Mouse (Mus musculus): Measurements from ENCODE around the gene Faf2. TPM values are rescaled to one million over a fixed set of nuclear protein-coding genes. Genes with fewer than 3 reads are reported as not detected.
A peak's percentile ranks its signal among the peaks of the same experiment; 100 is the strongest.

Faf2 gene
- polyA plus RNA-seq, 1 experiment = 27.9 TPM

DNA sequence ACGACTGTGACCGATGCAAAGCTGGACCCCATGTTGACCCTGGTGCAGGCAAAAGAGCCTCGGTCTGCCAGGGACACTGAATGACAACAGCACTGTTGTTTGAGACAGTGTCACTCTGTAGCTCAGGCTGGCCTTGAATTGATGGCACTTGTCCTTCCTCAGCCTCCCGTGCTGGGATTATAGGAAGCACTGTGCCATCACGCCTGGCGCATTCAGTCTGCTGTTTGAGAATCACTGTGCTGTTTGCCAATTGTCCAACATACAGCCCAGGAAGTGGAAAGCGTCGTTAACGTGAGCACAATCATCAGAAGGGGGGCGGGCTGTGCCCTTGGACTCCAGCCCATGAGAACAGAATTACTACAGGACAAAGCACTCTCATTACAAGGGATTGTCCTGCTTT, 39.5 kb upstream of the Faf2 start:
- no peak for TF ChIP-seq CTCF (conservative IDR thresholded peaks at IDR 0.05; ENCODE audit: insufficient read depth, insufficient read length, low read depth, low read length)
- no peak for TF ChIP-seq POLR2A (IDR thresholded peaks at IDR 0.05; ENCODE audit: low read depth, low read length)
- WGBS = 62% methylated on average over 10 of the region's 10 CpGs
- Histone ChIP-seq H3K27ac (ENCODE audit: insufficient read depth, low read depth, low read length) (no peak overlapping the region), H3K4me1 (ENCODE audit: control insufficient read depth, insufficient read depth, low read length) (peaks cover 7% of the 10 kb centered on the region; the same call in 1 of the 2 replicates), H3K27me3 (replicated peaks; ENCODE audit: control insufficient read depth, insufficient read depth, low read length) (no peaks in the 10 kb centered on the region), H3K36me3 (ENCODE audit: control insufficient read depth, insufficient read depth, low read length) (no peaks in the 10 kb centered on the region), H3K4me3 (ENCODE audit: insufficient read depth, low read depth, low read length) (no peak overlapping the region)
- DNase-seq = no peak

DNA sequence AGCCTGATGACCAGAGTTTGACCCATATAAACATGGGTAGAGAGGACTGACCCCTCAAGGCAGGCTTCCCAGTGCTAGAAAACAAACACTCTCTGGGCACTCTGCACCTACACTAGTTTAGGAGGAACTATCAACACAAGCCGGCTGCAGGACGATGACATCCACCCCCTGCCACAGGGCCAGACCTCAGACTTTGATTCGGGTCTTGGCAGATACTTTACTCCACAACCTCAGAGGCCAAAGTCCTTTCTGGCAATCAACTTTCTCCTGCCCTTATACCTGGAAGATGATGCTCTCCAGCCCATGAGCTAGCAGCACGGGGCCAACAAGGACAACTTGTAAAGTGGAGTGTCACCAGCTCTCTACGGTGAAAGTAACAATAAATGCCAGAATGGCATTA, 38.7 kb upstream of the Faf2 start:
- no peak overlapping the region; the same call in 1 of the 2 replicates for H3K27ac ChIP-seq (ENCODE audit: insufficient read depth, low read depth, low read length)
- no peaks in the 10 kb centered on the region for H3K36me3 ChIP-seq (ENCODE audit: control insufficient read depth, insufficient read depth, low read length)
- TF ChIP-seq CTCF (conservative IDR thresholded peaks at IDR 0.05; ENCODE audit: insufficient read depth, insufficient read length, low read depth, low read length) (no peak), POLR2A (IDR thresholded peaks at IDR 0.05; ENCODE audit: low read depth, low read length) (no peak)

DNA sequence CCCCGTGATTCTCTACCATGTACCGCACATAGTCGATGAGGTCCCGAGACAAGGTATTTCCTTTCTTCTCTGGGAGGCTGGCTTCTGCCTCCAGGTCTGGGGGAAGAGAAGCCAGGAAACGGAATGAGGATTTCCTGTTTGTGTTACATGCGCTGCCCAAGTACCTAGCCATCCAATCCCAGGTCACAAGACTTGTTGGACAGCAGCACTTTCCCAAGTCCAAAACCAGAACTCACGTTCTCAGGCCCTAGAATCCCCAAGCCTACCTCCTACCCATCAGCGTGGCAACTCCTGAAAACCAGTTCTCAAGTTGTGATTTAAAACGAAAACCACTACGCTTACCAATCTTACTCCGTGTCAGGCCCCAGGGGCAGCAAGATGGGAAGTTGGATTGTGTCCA, 35.8 kb upstream of the Faf2 start:
- Histone ChIP-seq H3K27ac (ENCODE audit: insufficient read depth, low read depth, low read length) (no peak overlapping the region), H3K36me3 (ENCODE audit: control insufficient read depth, insufficient read depth, low read length) (no peaks in the 10 kb centered on the region), H3K4me3 (ENCODE audit: insufficient read depth, low read depth, low read length) (no peak overlapping the region), H3K27me3 (replicated peaks; ENCODE audit: control insufficient read depth, insufficient read depth, low read length) (no peaks in the 10 kb centered on the region), H3K4me1 (ENCODE audit: control insufficient read depth, insufficient read depth, low read length) (peaks cover 7% of the 10 kb centered on the region; the same call in 1 of the 2 replicates)
- 72% methylated on average over 11 of the region's 11 CpGs for WGBS
- no peak for TF ChIP-seq POLR2A (IDR thresholded peaks at IDR 0.05; ENCODE audit: low read depth, low read length)
- no peak for TF ChIP-seq CTCF (conservative IDR thresholded peaks at IDR 0.05; ENCODE audit: insufficient read depth, insufficient read length, low read depth, low read length)
- DNase-seq = no peak

More for the DNA sequence above, 38.7 kb upstream of the Faf2 start:
- Histone ChIP-seq H3K4me3 (ENCODE audit: insufficient read depth, low read depth, low read length) (no peak overlapping the region), H3K27me3 (replicated peaks; ENCODE audit: control insufficient read depth, insufficient read depth, low read length) (no peaks in the 10 kb centered on the region), H3K4me1 (ENCODE audit: control insufficient read depth, insufficient read depth, low read length) (peaks cover 7% of the 10 kb centered on the region; the same call in 1 of the 2 replicates)
- WGBS = 58% methylated on average over 5 of the region's 5 CpGs
- DNase-seq = peak; percentile 81

DNA sequence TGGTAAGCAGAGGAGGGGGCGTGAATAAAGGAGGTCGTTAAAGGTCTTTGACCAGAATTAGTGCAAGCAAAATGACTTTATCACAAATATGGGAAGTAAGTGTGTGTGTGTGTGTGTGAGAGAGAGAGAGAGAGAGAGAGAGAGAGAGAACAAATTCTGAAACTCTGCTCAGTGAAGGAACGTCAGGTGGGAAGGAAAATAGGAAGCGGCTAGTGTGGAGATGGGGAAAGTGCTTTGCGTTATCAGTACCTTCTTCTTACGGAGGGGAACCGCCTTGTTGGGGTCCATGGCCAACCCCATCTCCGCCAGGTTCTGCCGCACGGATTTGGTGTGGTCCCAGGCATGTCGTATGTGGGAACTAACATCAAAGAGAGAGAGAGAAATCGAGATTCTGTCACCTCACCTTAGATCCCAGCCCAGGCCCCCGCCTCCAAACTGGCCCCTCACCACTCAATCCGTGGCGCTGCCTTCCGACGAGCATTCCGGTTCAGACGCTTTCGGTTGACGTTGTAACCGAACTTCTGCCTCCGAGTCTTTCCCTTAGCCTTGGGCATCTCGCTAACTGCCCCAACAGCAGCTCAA, 32.1 kb upstream of the Faf2 start:
- Histone ChIP-seq H3K4me1 (ENCODE audit: control insufficient read depth, insufficient read depth, low read length) (no peaks in the 10 kb centered on the region; the same call in 1 of the 2 replicates), H3K27ac (ENCODE audit: insufficient read depth, low read depth, low read length) (no peak overlapping the region), H3K36me3 (ENCODE audit: control insufficient read depth, insufficient read depth, low read length) (no peaks in the 10 kb centered on the region), H3K27me3 (replicated peaks; ENCODE audit: control insufficient read depth, insufficient read depth, low read length) (no peaks in the 10 kb centered on the region), H3K4me3 (ENCODE audit: insufficient read depth, low read depth, low read length) (peak overlapping the region; percentile 71)
- DNase-seq = no peak
- TF ChIP-seq POLR2A (IDR thresholded peaks at IDR 0.05; ENCODE audit: low read depth, low read length) (no peak), CTCF (conservative IDR thresholded peaks at IDR 0.05; ENCODE audit: insufficient read depth, insufficient read length, low read depth, low read length) (no peak)
- WGBS = under 1% methylated on average over 24 of the region's 24 CpGs

DNA sequence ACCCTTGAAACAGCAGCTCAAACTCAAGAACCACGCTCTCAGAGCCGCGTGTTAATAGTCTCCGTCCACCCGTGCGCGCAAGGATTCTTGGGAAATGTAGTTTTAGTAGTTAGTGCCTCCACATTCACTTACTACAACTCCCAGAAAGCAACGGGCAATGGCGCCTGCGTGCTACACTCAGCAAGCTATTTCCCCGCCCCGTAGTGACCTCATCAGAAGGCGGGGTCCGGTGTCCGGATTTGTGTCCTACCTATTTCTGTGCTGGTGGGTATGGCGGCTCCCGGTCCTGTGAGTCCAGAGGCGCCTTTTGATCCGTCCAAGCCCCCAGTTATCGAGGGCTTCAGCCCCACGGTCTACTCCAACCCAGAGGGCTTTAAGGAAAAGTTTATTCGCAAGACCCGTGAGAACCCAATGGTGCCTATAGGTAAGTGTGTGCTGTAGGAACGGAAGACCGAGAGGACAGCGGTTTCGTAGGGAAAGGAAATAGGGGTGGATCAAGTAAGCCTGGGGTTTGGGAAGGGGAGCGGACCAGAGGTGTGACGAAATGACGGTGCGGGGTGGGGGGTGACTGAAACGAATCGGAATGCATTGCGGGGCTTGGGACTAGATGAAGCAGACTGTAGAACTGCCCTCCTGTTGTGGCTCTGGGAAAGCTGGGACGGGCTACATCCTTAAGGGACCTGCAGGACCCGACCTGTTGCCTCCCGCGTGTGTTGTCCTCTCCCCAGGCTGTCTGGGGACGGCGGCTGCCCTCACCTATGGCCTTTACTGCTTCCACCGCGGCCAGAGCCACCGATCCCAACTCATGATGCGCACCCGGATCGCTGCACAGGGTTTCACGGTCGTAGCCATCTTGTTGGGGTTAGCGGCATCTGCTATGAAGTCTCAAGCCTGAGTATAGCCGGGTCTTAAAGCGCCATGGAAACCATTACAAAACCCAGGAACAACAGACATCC, 31.3 kb upstream of the Faf2 start, which contains the start of the genes Nop16 and Higd2a:
Gene Nop16, minus strand, starts transcription at position 95 of the 956 bp plus-strand sequence.
Gene Higd2a, plus strand, starts transcription at position 212 of the 956 bp plus-strand sequence.
- WGBS = under 1% methylated on average over 51 of the region's 51 CpGs
- peak; percentile 99 for DNase-seq

DNA sequence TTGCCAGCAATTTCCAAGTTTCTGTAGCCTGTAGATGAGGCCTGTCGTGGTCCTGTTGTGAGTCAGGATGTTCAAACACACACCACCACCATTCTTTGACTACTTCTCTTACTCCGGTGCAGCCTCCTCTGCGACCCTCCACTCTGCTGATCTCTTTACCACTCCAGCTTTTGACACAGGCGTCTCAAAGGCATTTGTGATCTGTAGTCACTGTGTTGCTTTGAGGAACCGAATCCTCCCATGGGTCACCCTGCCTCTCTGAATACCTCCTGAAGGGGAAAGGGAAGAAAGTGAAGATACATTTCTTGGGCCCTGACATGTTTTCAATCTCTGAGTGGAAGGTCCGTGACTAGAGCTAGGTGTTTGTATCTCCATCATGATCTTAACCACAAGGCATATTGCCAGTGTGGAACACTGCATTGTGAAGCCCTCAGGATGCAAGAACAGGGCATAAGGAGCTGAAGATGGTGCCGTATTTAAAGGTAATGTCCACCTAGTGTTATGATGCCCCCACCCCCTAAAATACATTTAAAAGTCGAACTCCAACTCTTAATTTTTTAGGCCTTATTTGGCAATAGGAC, 29.7 kb upstream of the Faf2 start:
- peaks cover 8% of the 10 kb centered on the region; the same call in 1 of the 2 replicates for H3K4me1 ChIP-seq (ENCODE audit: control insufficient read depth, insufficient read depth, low read length)
- TF ChIP-seq POLR2A (IDR thresholded peaks at IDR 0.05; ENCODE audit: low read depth, low read length) = no peak
- no peak for TF ChIP-seq CTCF (conservative IDR thresholded peaks at IDR 0.05; ENCODE audit: insufficient read depth, insufficient read length, low read depth, low read length)
- H3K27ac ChIP-seq (ENCODE audit: insufficient read depth, low read depth, low read length) = no peak overlapping the region
- no peaks in the 10 kb centered on the region for H3K36me3 ChIP-seq (ENCODE audit: control insufficient read depth, insufficient read depth, low read length)
- no peak overlapping the region for H3K4me3 ChIP-seq (ENCODE audit: insufficient read depth, low read depth, low read length)
- H3K27me3 ChIP-seq (replicated peaks; ENCODE audit: control insufficient read depth, insufficient read depth, low read length) = no peaks in the 10 kb centered on the region
- WGBS = 81% methylated on average over 8 of the region's 8 CpGs
- no peak for DNase-seq

More for the DNA sequence above, 31.3 kb upstream of the Faf2 start, which contains the start of the genes Nop16 and Higd2a:
- TF ChIP-seq POLR2A (IDR thresholded peaks at IDR 0.05; ENCODE audit: low read depth, low read length) (peak; percentile 43), CTCF (conservative IDR thresholded peaks at IDR 0.05; ENCODE audit: insufficient read depth, insufficient read length, low read depth, low read length) (no peak)
- Histone ChIP-seq H3K4me1 (ENCODE audit: control insufficient read depth, insufficient read depth, low read length) (no peaks in the 10 kb centered on the region; the same call in 1 of the 2 replicates), H3K36me3 (ENCODE audit: control insufficient read depth, insufficient read depth, low read length) (no peaks in the 10 kb centered on the region), H3K27me3 (replicated peaks; ENCODE audit: control insufficient read depth, insufficient read depth, low read length) (no peaks in the 10 kb centered on the region), H3K4me3 (ENCODE audit: insufficient read depth, low read depth, low read length) (peak within 1 kb of the TSS; percentile 98), H3K27ac (ENCODE audit: insufficient read depth, low read depth, low read length) (peak within 1 kb of the TSS; percentile 80)
